Mouse (Mus musculus): ENCODE measurements around the gene Elof1. TPM values are rescaled to one million over a fixed set of nuclear protein-coding genes. Genes with fewer than 3 reads are reported as not detected.

Elof1 gene
- polyA plus RNA-seq, 2 experiments: 59.5 to 102 TPM

GRCm38 (mm10) chr9:22136765-22137547 is 20.0 kb upstream of the Elof1 start:
- Histone ChIP-seq H3K27me3 (ENCODE audit: control insufficient read depth, insufficient read depth, low read length) (no peaks in the 10 kb centered on the region), H3K9ac (replicated peaks) (peak overlapping the region; percentile 79), H3K4me1 (replicated peaks; ENCODE audit: control insufficient read depth in 2 of 2, insufficient read depth in 2 of 2, low read length in 1 of 2) (peaks cover 24 to 40% of the 10 kb centered on the region in 2 experiments), H3K4me2 (ENCODE audit: low read depth) (peak overlapping the region; percentile 99), H3K4me3 (ENCODE audit: insufficient read depth in 1 of 2, low read depth in 2 of 2, low read length in 2 of 2) (peak overlapping the region; percentile 49 to 51), H3K9me3 (ENCODE audit: control insufficient read depth, low read length) (no peaks in the 10 kb centered on the region), H3K36me3 (replicated peaks; ENCODE audit: control insufficient read depth, insufficient read depth, low read depth) (peaks cover 5% of the 10 kb centered on the region; the same call in 1 of the 2 replicates), H3K27ac (peak overlapping the region; percentile 88)
- TF ChIP-seq EP300 (IDR thresholded peaks at IDR 0.05; ENCODE audit: low read depth) (no peak), CTCF (IDR thresholded peaks at IDR 0.05; ENCODE audit: low read depth) (no peak; the same call in 1 of the 2 replicates)
- WGBS (ENCODE audit: insufficient replicate concordance): 33% methylated on average over 23 of the region's 23 CpGs
- DNase-seq (ENCODE audit: low read depth in 3 of 3, low spot score in 3 of 3) (no peak), ATAC-seq (ENCODE audit: insufficient read depth) (peak; percentile 35; the same call in 1 of the 2 replicates)

GRCm38 (mm10) chr9:22135644-22136390 is 18.8 kb upstream of the Elof1 start, which contains the start of gene Acp5:
Acp5 (minus strand) TSS chr9:22135711.
- Histone ChIP-seq H3K27ac (peak within 1 kb of the TSS; percentile 88), H3K4me3 (ENCODE audit: insufficient read depth in 1 of 2, low read depth in 2 of 2, low read length in 2 of 2) (peak within 1 kb of the TSS; percentile 71 to 76), H3K36me3 (replicated peaks; ENCODE audit: control insufficient read depth, insufficient read depth, low read depth) (peaks cover 10% of the 10 kb centered on the region; the same call in 1 of the 2 replicates), H3K9me3 (ENCODE audit: control insufficient read depth, low read length) (no peaks in the 10 kb centered on the region), H3K27me3 (ENCODE audit: control insufficient read depth, insufficient read depth, low read length) (no peaks in the 10 kb centered on the region), H3K4me1 (replicated peaks; ENCODE audit: control insufficient read depth in 2 of 2, insufficient read depth in 2 of 2, low read length in 1 of 2) (peaks cover 35 to 47% of the 10 kb centered on the region in 2 experiments), H3K9ac (replicated peaks) (peak within 1 kb of the TSS; percentile 85), H3K4me2 (ENCODE audit: low read depth) (peak within 1 kb of the TSS; percentile 99)
- DNase-seq (ENCODE audit: low read depth in 3 of 3, low spot score in 3 of 3) (peak; percentile 86 to 89 (median 86)), ATAC-seq (ENCODE audit: insufficient read depth) (peak; percentile 84)
- 16% methylated on average over 7 of the region's 7 CpGs for WGBS (ENCODE audit: insufficient replicate concordance)
- no peak for TF ChIP-seq CTCF (IDR thresholded peaks at IDR 0.05; ENCODE audit: low read depth)
- TF ChIP-seq EP300 (IDR thresholded peaks at IDR 0.05; ENCODE audit: low read depth): peak; percentile 98

- peak; percentile 59 for ATAC-seq (ENCODE audit: insufficient read depth)
Observed at GRCm38 (mm10) chr9:22134988-22135643, 18.1 kb upstream of the Elof1 start.

GRCm38 (mm10) chr9:22134246-22134890 is 17.4 kb upstream of the Elof1 start:
- Histone ChIP-seq H3K36me3 (replicated peaks; ENCODE audit: control insufficient read depth, insufficient read depth, low read depth) (peaks cover 25% of the 10 kb centered on the region), H3K4me1 (replicated peaks; ENCODE audit: control insufficient read depth in 2 of 2, insufficient read depth in 2 of 2, low read length in 1 of 2) (peaks cover 38 to 47% of the 10 kb centered on the region in 2 experiments), H3K4me2 (ENCODE audit: low read depth) (peak overlapping the region; percentile 99), H3K9me3 (ENCODE audit: control insufficient read depth, low read length) (no peaks in the 10 kb centered on the region), H3K27me3 (ENCODE audit: control insufficient read depth, insufficient read depth, low read length) (no peaks in the 10 kb centered on the region), H3K27ac (peak overlapping the region; percentile 88), H3K9ac (replicated peaks) (peak overlapping the region; percentile 85), H3K4me3 (ENCODE audit: insufficient read depth in 1 of 2, low read depth in 2 of 2, low read length in 2 of 2) (peak overlapping the region; percentile 71 to 76)
- ATAC-seq (ENCODE audit: insufficient read depth) (no peak), DNase-seq (ENCODE audit: low read depth in 3 of 3, low spot score in 3 of 3) (no peak)
- WGBS (ENCODE audit: insufficient replicate concordance): 48% methylated on average over 7 of the region's 7 CpGs
- TF ChIP-seq EP300 (IDR thresholded peaks at IDR 0.05; ENCODE audit: low read depth) (no peak), CTCF (IDR thresholded peaks at IDR 0.05; ENCODE audit: low read depth) (no peak)

More at GRCm38 (mm10) chr9:22134988-22135643, 18.1 kb upstream of the Elof1 start:
- no peak for DNase-seq (ENCODE audit: low read depth in 3 of 3, low spot score in 3 of 3)
- H3K9ac ChIP-seq (replicated peaks): peak overlapping the region; percentile 85
- peak overlapping the region; percentile 71 to 76 for H3K4me3 ChIP-seq (ENCODE audit: insufficient read depth in 1 of 2, low read depth in 2 of 2, low read length in 2 of 2)
- H3K9me3 ChIP-seq (ENCODE audit: control insufficient read depth, low read length): no peaks in the 10 kb centered on the region
- no peaks in the 10 kb centered on the region for H3K27me3 ChIP-seq (ENCODE audit: control insufficient read depth, insufficient read depth, low read length)
- no peak for TF ChIP-seq CTCF (IDR thresholded peaks at IDR 0.05; ENCODE audit: low read depth)
- TF ChIP-seq EP300 (IDR thresholded peaks at IDR 0.05; ENCODE audit: low read depth): no peak
- H3K4me2 ChIP-seq (ENCODE audit: low read depth): peak overlapping the region; percentile 99
- peaks cover 17% of the 10 kb centered on the region for H3K36me3 ChIP-seq (replicated peaks; ENCODE audit: control insufficient read depth, insufficient read depth, low read depth)
- H3K27ac ChIP-seq: peak overlapping the region; percentile 88
- WGBS (ENCODE audit: insufficient replicate concordance): 39% methylated on average over 9 of the region's 9 CpGs
- H3K4me1 ChIP-seq (replicated peaks; ENCODE audit: control insufficient read depth in 2 of 2, insufficient read depth in 2 of 2, low read length in 1 of 2): peaks cover 38 to 47% of the 10 kb centered on the region in 2 experiments
